18 mouse cellular contexts compared by ENCODE assay signal in genomic region chr6:39341798-39342197, GRCm38 (mm10). TPM values are rescaled to one million over a fixed set of nuclear protein-coding genes. Genes with fewer than 3 reads are reported as not detected.
A peak's percentile ranks its signal among the peaks of the same experiment; 100 is the strongest.
DNase-seq lines count a peak whose midpoint lies in the region; ATAC-seq and TF ChIP-seq lines count a peak whose summit lies in the region.
"Had no signal": no experiment of that assay in that cellular context is flagged by ENCODE, and none has a peak within 500 bp of the region (broad histone marks: within the 10 kb centered on the region; RNA-seq: fewer than 3 reads in every experiment).

No protein-coding gene starts in this region.

- no peak overlapping the region for H3K27ac ChIP-seq in liver, adult 2 months (replicated peaks; ENCODE audit: insufficient read depth, low read depth, low read length)
- no peak overlapping the region for H3K27ac ChIP-seq in liver, embryonic 11.5 days (ENCODE audit: low read depth, low read length)
- H3K27ac ChIP-seq in intestine, postnatal 0 days (ENCODE audit: low read depth, low read length) = no peak overlapping the region
- H3K27ac ChIP-seq: heart, embryonic 13.5 days; liver, embryonic 13.5 days; midbrain, embryonic 13.5 days had no signal

- H3K9me3 ChIP-seq in liver, embryonic 11.5 days (ENCODE audit: control insufficient read depth, low read length) = no peaks in the 10 kb centered on the region
- no peaks in the 10 kb centered on the region for H3K9me3 ChIP-seq in intestine, postnatal 0 days (ENCODE audit: control insufficient read depth)
- H3K9me3 ChIP-seq: heart, embryonic 13.5 days; liver, embryonic 13.5 days; midbrain, embryonic 13.5 days had no signal

- intact Hi-C loops in heart, postnatal 25 days (cut with DNase I) = loop anchor here (5.0 kb wide), 2 partner anchors 84 to 154 kb away; no protein-coding TSS in a partner anchor

- ATAC-seq in liver, embryonic 11.5 days (replicated peaks; ENCODE audit: low FRiP score) = no peak
- peak; percentile 38 for ATAC-seq in CD4-positive, CD25-positive, alpha-beta regulatory T cell, adult 4 months
- peak; percentile 64 for ATAC-seq in intestine, postnatal 0 days
- no peak for ATAC-seq in monocyte, adult 5-6 weeks (replicated peaks; ENCODE audit: insufficient number of reproducible peaks, low FRiP score, low TSS enrichment, poor library complexity, severe bottlenecking)
- ATAC-seq: midbrain, embryonic 13.5 days had no signal

- no peaks in the 10 kb centered on the region for H3K4me1 ChIP-seq in liver, adult 2 months (ENCODE audit: control insufficient read depth, insufficient read depth, low read length)
- no peaks in the 10 kb centered on the region for H3K4me1 ChIP-seq in liver, embryonic 11.5 days (replicated peaks; ENCODE audit: control insufficient read depth, insufficient read depth, low read length)
- H3K4me1 ChIP-seq in intestine, postnatal 0 days (replicated peaks; ENCODE audit: control insufficient read depth, insufficient read depth, low read length) = no peaks in the 10 kb centered on the region
- H3K4me1 ChIP-seq: liver, embryonic 13.5 days had no signal

- no peak overlapping the region for H3K9ac ChIP-seq in liver, adult 2 months (ENCODE audit: low read depth, low read length)
- H3K9ac ChIP-seq in liver, embryonic 11.5 days (ENCODE audit: low read depth, low read length) = no peak overlapping the region
- no peak overlapping the region for H3K9ac ChIP-seq in intestine, postnatal 0 days (ENCODE audit: low read depth, low read length)
- H3K9ac ChIP-seq: heart, embryonic 13.5 days; liver, embryonic 13.5 days; midbrain, embryonic 13.5 days had no signal

- no peak overlapping the region for H3K4me3 ChIP-seq in liver, adult 2 months (ENCODE audit: insufficient read depth, low read depth, low read length)
- H3K4me3 ChIP-seq in liver, embryonic 11.5 days (ENCODE audit: low read depth, low read length) = no peak overlapping the region
- H3K4me3 ChIP-seq in intestine, postnatal 0 days (ENCODE audit: low read depth, low read length) = no peak overlapping the region
- H3K4me3 ChIP-seq: heart, embryonic 13.5 days; liver, embryonic 13.5 days; midbrain, embryonic 13.5 days had no signal

- no peak overlapping the region for H3K4me2 ChIP-seq in liver, embryonic 11.5 days
- H3K4me2 ChIP-seq in intestine, postnatal 0 days (replicated peaks; ENCODE audit: low read depth) = no peak overlapping the region
- H3K4me2 ChIP-seq: heart, embryonic 13.5 days; liver, embryonic 13.5 days; midbrain, embryonic 13.5 days had no signal

- 5% methylated on average over 2 of the region's 2 CpGs for WGBS in liver, adult 2 months
- WGBS in liver, embryonic 11.5 days = 81% methylated on average over 2 of the region's 2 CpGs
- 60% methylated on average over 2 of the region's 2 CpGs for WGBS in intestine, postnatal 0 days

- peaks cover 18% of the 10 kb centered on the region for H3K36me3 ChIP-seq in liver, adult 2 months (ENCODE audit: control insufficient read depth, insufficient read depth, low read length)
- peaks cover 3% of the 10 kb centered on the region; the same call in 1 of the 2 replicates for H3K36me3 ChIP-seq in liver, embryonic 11.5 days (ENCODE audit: control insufficient read depth, insufficient read depth, low read length)
- peaks cover 48% of the 10 kb centered on the region for H3K36me3 ChIP-seq in intestine, postnatal 0 days (ENCODE audit: control insufficient read depth, insufficient read depth)

- no peak for TF ChIP-seq POLR2A in liver, adult 2 months (IDR thresholded peaks at IDR 0.05; ENCODE audit: extremely low read depth, insufficient read depth, low read length)

- no peaks in the 10 kb centered on the region for H3K79me2 ChIP-seq in liver, adult 2 months (ENCODE audit: control insufficient read depth, insufficient read depth, low read length)

- TF ChIP-seq CTCF in liver, adult 2 months (IDR thresholded peaks at IDR 0.05; ENCODE audit: low read depth, low read length) = no peak
- no peak for TF ChIP-seq CTCF in intestine, postnatal 0 days (IDR thresholded peaks at IDR 0.05; ENCODE audit: low read depth)

- DNase-seq in heart, adult 11 months = peak; percentile 90
- no peak for DNase-seq in heart, postnatal 25 days (ENCODE audit: low spot score)
- peak; percentile 91 for DNase-seq in liver, adult 2 months (ENCODE audit: extremely low read depth, low read depth, low spot score)
- DNase-seq in liver, embryonic 11.5 days (ENCODE audit: low spot score) = no peak
- no peak for DNase-seq in right cerebral cortex, postnatal 10 days (ENCODE audit: low spot score in 2 of 2)
- DNase-seq: cerebellum, adult 11-12 months; cerebellum, postnatal 36 days; gastrocnemius, postnatal 14 days; liver, embryonic 13.5 days; lung, postnatal 4 days; thymus, adult 2 months had no signal

- H3K27me3 ChIP-seq in liver, adult 2 months (ENCODE audit: control insufficient read depth, insufficient read depth, low read length) = no peaks in the 10 kb centered on the region
- H3K27me3 ChIP-seq in liver, embryonic 11.5 days (replicated peaks; ENCODE audit: control insufficient read depth, insufficient read depth, low read length) = no peaks in the 10 kb centered on the region
- no peaks in the 10 kb centered on the region for H3K27me3 ChIP-seq in intestine, postnatal 0 days (replicated peaks; ENCODE audit: control insufficient read depth, insufficient read depth, low read length)
- H3K27me3 ChIP-seq: heart, embryonic 13.5 days; liver, embryonic 13.5 days; midbrain, embryonic 13.5 days had no signal

RNA-seq across cellular contexts. Expression of gene Slc37a3, which starts 35.7 kb away (rescaled TPM):
- 10 to 100 TPM; 16.4 to 20.5 TPM for total RNA-seq in heart, postnatal 25 days (2021)
- total RNA-seq in liver, adult 2 months (2014; rRNA removed) = 13.7 and 14.6 TPM in 2 replicates
- 11.5 and 13.6 TPM in 2 replicates for polyA plus RNA-seq in liver, adult 2 months (2012; rRNA removed)
- 14.8 and 16.2 TPM in 2 replicates for polyA plus RNA-seq in liver, embryonic 11.5 days (2014; fragmentation: Nextera tagmentation; extraction: Ambion mirVana)
- polyA plus RNA-seq in CD4-positive, CD25-positive, alpha-beta regulatory T cell, adult 4 months (2017; shearing (Covaris generic)) = 10 to 100 TPM; 37.0 to 55.1 TPM
- 36.1 TPM in 2 replicates for polyA plus RNA-seq in intestine, postnatal 0 days (2015; fragmentation: Nextera tagmentation; extraction: Ambion mirVana)
- 33.9 to 44.5 TPM (median 42.6 TPM) in 3 replicates for total RNA-seq in monocyte, adult 5-6 weeks (2017)

RNA-seq across cellular contexts. Expression of gene Rab19, which starts 39.2 kb away (rescaled TPM):
- total RNA-seq in heart, postnatal 25 days (2021) = under 1 TPM in 1 of 2 experiments, not detected in 1; 0.34 TPM
- 0.46 and 0.47 TPM in 2 replicates for total RNA-seq in liver, adult 2 months (2014; rRNA removed)
- 0.12 and 0.31 TPM in 2 replicates for polyA plus RNA-seq in liver, adult 2 months (2012; rRNA removed)
- 0.27 and 0.64 TPM in 2 replicates for polyA plus RNA-seq in liver, embryonic 11.5 days (2014; fragmentation: Nextera tagmentation; extraction: Ambion mirVana)
- 10 to 100 TPM; 65.0 to 65.3 TPM for polyA plus RNA-seq in CD4-positive, CD25-positive, alpha-beta regulatory T cell, adult 4 months (2017; shearing (Covaris generic))
- polyA plus RNA-seq in intestine, postnatal 0 days (2015; fragmentation: Nextera tagmentation; extraction: Ambion mirVana) = 14.0 and 14.7 TPM in 2 replicates
- total RNA-seq in monocyte, adult 5-6 weeks (2017) = 28.5 to 54.8 TPM (median 44.2 TPM) in 3 replicates
- total RNA-seq: gastrocnemius, postnatal 14 days; layer of hippocampus, adult 8-10 months; left cerebral cortex, postnatal 10 days had no signal

Comparison
In these comparisons a context has a peak if more than half of its experiments do, and no peak if none do; other contexts are left out.
1. DNase-seq: peak in heart, adult 11 months (single experiment) and liver, adult 2 months (single experiment); none in heart, postnatal 25 days (single experiment), liver, embryonic 11.5 days (single experiment) and right cerebral cortex, postnatal 10 days (0 of 2).
2. ATAC-seq: peak in CD4-positive, CD25-positive, alpha-beta regulatory T cell, adult 4 months (single experiment) and intestine, postnatal 0 days (single experiment); none in liver, embryonic 11.5 days (single experiment) and monocyte, adult 5-6 weeks (single experiment).